Mouse (Mus musculus): ENCODE measurements around the gene Gm7102.

DNA sequence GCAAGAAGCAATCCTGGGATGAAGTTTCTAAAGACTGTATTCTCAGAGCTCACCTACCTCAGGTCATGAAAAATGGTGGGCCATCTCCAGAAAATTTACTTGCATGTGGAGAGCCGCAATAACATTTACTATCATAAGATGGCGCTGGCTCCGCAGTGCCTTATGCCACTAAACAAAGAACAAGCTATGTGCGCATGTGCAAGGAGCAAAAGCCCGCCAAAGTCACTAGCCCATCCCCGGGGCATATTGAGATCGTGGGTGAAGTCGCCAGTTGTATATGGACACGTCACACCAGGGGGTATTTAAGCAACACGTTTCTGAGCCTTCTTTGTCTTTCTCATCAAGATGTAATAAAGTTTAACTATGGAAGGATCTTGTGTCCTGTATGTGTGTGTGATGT lies 45.0 kb downstream of the Gm7102 start:
- TF ChIP-seq CTCF (IDR thresholded peaks at IDR 0.05; ENCODE audit: control insufficient read depth, insufficient read depth, insufficient replicate concordance, low read depth, low read length) (no peak), POLR2A (IDR thresholded peaks at IDR 0.05; ENCODE audit: control insufficient read depth, low read depth, low read length) (no peak)
